Mouse (Mus musculus) heart, embryonic 10.5 days (tissue): ENCODE measurements around the gene Olfr1373. TPM values are rescaled to one million over a fixed set of nuclear protein-coding genes. Genes with fewer than 3 reads are reported as not detected.
A peak's percentile ranks its signal among the peaks of the same experiment; 100 is the strongest.

ENCODE experiments used
- DNase-seq: peaks from one replicate; pipeline ENCODE4 v3.0.0-alpha.2; 2017; ENCODE audit warnings: low spot score
- H3K27ac ChIP-seq: fragments of 300-500 bp; sonication (generic); 2 replicates; pipeline ENCODE4 v1.5.1; 2016; ENCODE audit warnings: mild to moderate bottlenecking
- H3K27me3 ChIP-seq: fragments of 300-500 bp; sonication (generic); 2 replicates; pipeline ENCODE4 v1.6.1; 2016; ENCODE audit warnings: mild to moderate bottlenecking; ENCODE audit not compliant: poor library complexity, insufficient read depth, severe bottlenecking
- H3K36me3 ChIP-seq: fragments of 300-500 bp; sonication (generic); 2 replicates; pipeline ENCODE4 v1.6.1; 2016; ENCODE audit warnings: mild to moderate bottlenecking, moderate library complexity
- H3K4me1 ChIP-seq: fragments of 300-500 bp; sonication (generic); 2 replicates; pipeline ENCODE4 v1.6.1; 2016; ENCODE audit warnings: mild to moderate bottlenecking
- H3K4me3 ChIP-seq: fragments of 300-500 bp; sonication (generic); 2 replicates; pipeline ENCODE4 v1.5.1; 2016; ENCODE audit warnings: mild to moderate bottlenecking, moderate library complexity
- H3K9me3 ChIP-seq: fragments of 300-500 bp; sonication (generic); 2 replicates; pipeline ENCODE4 v1.6.1; 2016; ENCODE audit warnings: mild to moderate bottlenecking, moderate library complexity
- WGBS: fragments of 180-500 bp; shearing (Covaris S2); methylation state at CpG from one replicate; pipeline ENCODE4 v1.1.7; 2016; 5-methylcytosine and 5-hydroxymethylcytosine counted together
- microRNA-seq: library from miRNA; unstranded; fragments of <30 nt; microRNA quantifications from one replicate; pipeline ENCODE4, GENCODE M21; 2017
- polyA plus RNA-seq: library from polyadenylated mRNA; unstranded; fragments of >200 nt; fragmentation: Nextera tagmentation; extraction: Ambion mirVana; gene quantifications from 2 replicates; pipeline ENCODE4 v1.2.1, GENCODE M21; 2016

The Olfr1373 gene
- polyA plus RNA-seq, 1 experiment from 2014 or later: not detected

DNA sequence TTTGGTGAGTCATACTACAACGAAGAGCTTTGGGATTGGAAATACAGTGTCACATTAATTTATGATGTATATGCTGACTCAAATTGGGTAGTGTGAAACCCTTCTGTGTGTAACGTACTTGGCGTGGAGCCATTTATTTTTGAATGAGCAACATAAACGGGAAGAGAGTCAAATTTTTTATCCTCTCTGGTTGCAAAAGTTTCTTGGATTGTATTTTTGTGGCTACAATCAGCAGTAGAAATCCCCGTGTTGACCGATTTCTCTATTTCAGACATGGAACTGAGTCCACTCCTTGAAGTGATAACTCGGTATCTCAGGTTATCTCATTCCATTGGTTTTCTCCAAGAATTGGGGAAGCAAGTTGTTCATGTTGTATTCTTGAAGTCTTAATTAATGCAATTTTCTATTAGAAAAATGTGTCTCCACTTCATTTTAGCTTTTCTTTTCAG is 45.5 kb downstream of the Olfr1373 start:
- H3K27ac ChIP-seq: peak overlapping the region; percentile 99
- H3K4me3 ChIP-seq: peak overlapping the region; percentile 93
- no peaks in the 10 kb centered on the region for H3K9me3 ChIP-seq
- peaks cover 4% of the 10 kb centered on the region; the same call in 1 of the 2 replicates for H3K36me3 ChIP-seq
- peaks cover 40% of the 10 kb centered on the region for H3K4me1 ChIP-seq
- DNase-seq: no peak
- 2% methylated on average over 7 of the region's 7 CpGs for WGBS
- H3K27me3 ChIP-seq: no peaks in the 10 kb centered on the region

DNA sequence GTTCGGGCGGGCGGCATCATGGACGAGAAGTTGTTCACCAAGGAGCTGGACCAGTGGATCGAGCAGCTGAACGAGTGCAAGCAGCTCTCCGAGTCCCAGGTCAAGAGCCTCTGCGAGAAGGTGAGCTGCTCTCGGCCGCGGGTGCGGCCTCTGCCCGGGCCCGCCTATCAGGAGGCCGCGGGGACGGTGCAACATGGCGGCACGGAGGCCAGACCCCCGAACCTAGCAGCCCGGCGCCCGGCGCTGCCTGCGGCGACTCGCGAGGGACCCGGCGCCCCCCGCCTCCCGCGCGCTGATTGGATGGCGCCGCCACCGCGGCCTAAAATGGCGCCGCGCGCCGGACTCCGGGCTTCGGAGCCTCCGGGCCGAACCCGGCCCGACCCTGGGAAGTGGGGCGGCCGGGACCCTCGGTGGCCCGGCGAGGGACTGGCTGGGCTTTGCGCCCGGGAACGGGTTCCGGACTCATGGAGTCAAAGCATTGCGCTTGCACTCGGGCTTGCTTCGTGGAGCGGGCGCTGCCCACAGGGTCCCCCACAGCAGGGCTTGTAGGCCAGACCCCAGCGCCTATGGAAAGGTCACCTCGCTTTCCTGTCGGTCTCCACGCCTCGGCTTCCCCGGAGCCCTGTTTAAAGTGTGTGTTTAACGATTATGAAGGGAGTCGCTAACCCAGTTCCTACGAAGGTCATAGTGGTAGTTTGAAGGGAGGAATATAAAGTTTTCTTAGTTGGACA is 46.1 kb downstream of the Olfr1373 start:
- peak; percentile 87 for DNase-seq
- Histone ChIP-seq H3K9me3 (no peaks in the 10 kb centered on the region), H3K4me3 (peak overlapping the region; percentile 93), H3K36me3 (peaks cover 4% of the 10 kb centered on the region; the same call in 1 of the 2 replicates), H3K27ac (peak overlapping the region; percentile 99), H3K4me1 (peaks cover 35% of the 10 kb centered on the region), H3K27me3 (no peaks in the 10 kb centered on the region)
- under 1% methylated on average over 72 of the region's 72 CpGs for WGBS

DNA sequence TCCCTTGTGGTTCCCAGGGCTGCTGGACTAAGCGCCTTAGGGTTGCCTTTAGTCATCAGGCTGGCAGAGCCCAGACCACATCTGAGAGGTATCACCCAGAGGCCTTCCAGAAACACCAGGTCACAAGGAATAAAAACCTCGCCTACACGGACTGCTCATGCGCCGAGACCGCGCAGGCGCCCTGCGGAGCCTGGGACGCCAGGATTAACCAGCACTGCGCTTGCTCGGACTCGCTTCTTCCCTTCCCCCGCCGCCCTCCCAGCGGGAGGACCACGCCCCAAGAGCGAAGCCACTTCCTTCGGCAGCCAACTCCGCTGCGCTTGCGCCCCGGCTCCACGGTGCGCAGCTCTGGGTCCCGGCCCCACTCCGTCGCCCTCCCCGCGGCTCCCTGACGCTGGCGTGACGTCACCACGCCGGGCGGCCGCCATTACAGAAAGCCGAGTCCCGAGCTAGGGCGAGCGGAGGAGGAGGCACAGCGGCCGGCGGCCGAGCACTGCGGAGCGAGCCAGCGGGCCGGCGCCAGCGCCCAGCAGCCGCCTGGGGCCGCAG is 46.9 kb downstream of the Olfr1373 start, which contains the start of gene Ppp2ca:
Gene Ppp2ca, plus strand, starts transcription at position 284 of the 549 bp plus-strand sequence.
- H3K27ac ChIP-seq: peak within 1 kb of the TSS; percentile 99

DNA sequence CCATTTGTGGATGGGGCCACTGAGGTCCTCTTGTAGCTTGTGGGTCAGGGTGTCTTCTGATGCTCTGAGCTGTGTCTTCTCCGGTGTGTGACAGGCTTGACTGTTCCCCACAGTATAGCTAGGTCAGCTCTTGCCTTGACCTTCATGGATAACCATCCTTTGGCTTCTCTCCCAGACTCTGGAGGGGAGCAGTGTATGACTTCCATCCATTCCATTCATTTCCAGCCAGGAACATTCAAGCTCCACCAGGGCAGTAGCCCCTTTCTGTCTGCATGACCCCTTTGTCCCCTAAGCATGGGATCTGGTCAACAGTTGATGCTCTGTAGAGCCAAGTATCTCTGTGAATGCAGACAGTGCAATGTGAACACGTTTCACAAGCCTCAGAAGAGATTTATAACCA is 47.7 kb downstream of the Olfr1373 start:
- Histone ChIP-seq H3K27ac (peak overlapping the region; percentile 99), H3K36me3 (peaks cover 4% of the 10 kb centered on the region; the same call in 1 of the 2 replicates), H3K27me3 (no peaks in the 10 kb centered on the region), H3K9me3 (no peaks in the 10 kb centered on the region), H3K4me1 (peaks cover 30% of the 10 kb centered on the region), H3K4me3 (peak overlapping the region; percentile 93)
- DNase-seq: no peak
- 81% methylated on average over 2 of the region's 2 CpGs for WGBS

More for the DNA sequence above, 46.9 kb downstream of the Olfr1373 start, which contains the start of gene Ppp2ca:
- Histone ChIP-seq H3K36me3 (peaks cover 4% of the 10 kb centered on the region; the same call in 1 of the 2 replicates), H3K27me3 (no peaks in the 10 kb centered on the region), H3K4me1 (peaks cover 30% of the 10 kb centered on the region), H3K4me3 (peak within 1 kb of the TSS; percentile 93), H3K9me3 (no peaks in the 10 kb centered on the region)
- peak; percentile 99 for DNase-seq
- WGBS: under 1% methylated on average over 53 of the region's 53 CpGs

DNA sequence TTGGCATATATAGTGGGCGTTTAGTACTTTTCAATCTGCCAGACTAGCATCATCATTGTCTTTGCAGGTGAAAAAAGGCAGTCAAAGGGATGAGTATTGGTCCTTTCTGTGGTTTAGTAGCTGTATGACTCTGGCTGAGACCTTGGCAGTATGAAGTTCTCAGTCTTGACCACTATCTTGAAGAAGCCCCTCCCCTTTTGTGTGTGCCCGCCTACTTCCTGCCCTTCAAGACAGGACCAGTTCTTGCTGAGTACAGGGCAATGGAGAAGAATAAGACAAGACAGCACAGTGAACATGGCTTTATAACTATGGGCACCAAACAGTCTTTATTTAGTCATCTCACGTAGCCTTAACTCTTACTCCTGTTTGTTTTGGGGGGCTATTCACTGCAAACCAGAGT is 48.3 kb downstream of the Olfr1373 start:
- no peaks in the 10 kb centered on the region for H3K9me3 ChIP-seq

More for the DNA sequence above, 48.3 kb downstream of the Olfr1373 start:
- Histone ChIP-seq H3K36me3 (peaks cover 4% of the 10 kb centered on the region; the same call in 1 of the 2 replicates), H3K4me1 (peaks cover 28% of the 10 kb centered on the region), H3K27ac (no peak overlapping the region), H3K27me3 (no peaks in the 10 kb centered on the region), H3K4me3 (no peak overlapping the region)
- DNase-seq: no peak
- 67% methylated on average over 3 of the region's 3 CpGs for WGBS

Small RNAs within 50 kb of the gene (microRNA-seq; reads per million reads assigned to microRNA genes)
- gene Gm24157 (not detected), gene Mir3061 (25.0 reads per million, percentile 35 among the genes with 10 or more reads in this experiment)

Other genes starting within 250 kb of the Olfr1373 start
- gene Cdkn2aipnl, start 177.9 kb downstream of the Olfr1373 start, polyA plus RNA-seq: 89.1 and 105 TPM in 2 replicates
- 224 and 227 TPM in 2 replicates for gene Ube2b, start 144.8 kb downstream of the Olfr1373 start, polyA plus RNA-seq
- gene Cdkl3, start 141.3 kb downstream of the Olfr1373 start, polyA plus RNA-seq: 8.0 and 10.3 TPM in 2 replicates
- 66.2 and 91.4 TPM in 2 replicates for gene Ppp2ca, start 46.8 kb downstream of the Olfr1373 start, polyA plus RNA-seq
- not detected in 2 replicates for gene Olfr1371, start 68.5 kb upstream of the Olfr1373 start, polyA plus RNA-seq
- 516 and 546 TPM in 2 replicates for gene Skp1a, start 86.5 kb upstream of the Olfr1373 start, polyA plus RNA-seq
- gene Tcf7, start 137.5 kb upstream of the Olfr1373 start, polyA plus RNA-seq: 7.6 and 11.5 TPM in 2 replicates
- 304 and 442 TPM in 2 replicates for gene Vdac1, start 215.3 kb upstream of the Olfr1373 start, polyA plus RNA-seq